Mouse (Mus musculus) cerebellum, adult 11 months (tissue): ENCODE data around the gene Qrich2.
"Not testable (repeated sequence)": the region's sequence is repeated elsewhere in the genome, so short reads cannot be mapped to it uniquely, and the experiment has no call there.

Experiments used
- DNase-seq: peaks from one replicate; pipeline ENCODE4 v3.0.0; 2022

Qrich2 gene

GRCm38 (mm10) chr11:116466141-116466540 is at the start of gene Qrich2:
Gene Qrich2, minus strand, starts transcription at chr11:116466241.
- no peak for DNase-seq

DNA sequence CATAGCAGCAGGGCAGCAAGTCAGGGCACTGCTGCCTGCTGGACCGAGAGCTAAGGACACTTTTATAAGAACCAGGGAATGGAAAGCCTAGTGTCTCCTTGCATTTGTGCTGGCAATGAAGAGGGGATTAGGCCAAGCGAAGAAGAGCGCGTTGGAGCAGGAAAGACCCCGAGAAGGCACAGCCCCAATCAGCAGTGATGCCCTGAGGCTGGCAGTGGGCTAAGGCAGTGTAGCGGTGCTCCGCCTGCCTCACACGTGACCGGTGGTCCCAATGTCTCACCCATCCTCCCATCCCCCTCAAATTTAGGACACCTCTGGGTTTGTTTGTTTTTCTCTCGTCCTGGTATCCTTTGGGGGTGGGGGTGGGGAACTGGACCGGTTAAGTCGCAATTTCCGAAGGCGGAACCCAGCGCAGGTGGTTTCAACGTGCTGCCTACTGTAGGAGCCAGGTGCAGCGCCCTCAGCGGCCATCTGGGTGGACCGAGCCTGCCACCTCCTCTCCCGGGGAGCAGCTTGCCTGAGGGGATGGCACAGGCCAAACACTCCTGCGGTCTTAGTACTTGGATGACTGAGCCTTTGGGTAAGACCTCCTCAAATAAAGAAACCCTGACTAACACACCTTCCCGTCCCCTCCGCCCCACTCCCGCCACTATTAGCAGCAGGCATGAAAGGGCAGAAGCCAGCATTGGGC is 49.4 kb upstream of the Qrich2 start:
- DNase-seq, result peak; percentile 63

DNA sequence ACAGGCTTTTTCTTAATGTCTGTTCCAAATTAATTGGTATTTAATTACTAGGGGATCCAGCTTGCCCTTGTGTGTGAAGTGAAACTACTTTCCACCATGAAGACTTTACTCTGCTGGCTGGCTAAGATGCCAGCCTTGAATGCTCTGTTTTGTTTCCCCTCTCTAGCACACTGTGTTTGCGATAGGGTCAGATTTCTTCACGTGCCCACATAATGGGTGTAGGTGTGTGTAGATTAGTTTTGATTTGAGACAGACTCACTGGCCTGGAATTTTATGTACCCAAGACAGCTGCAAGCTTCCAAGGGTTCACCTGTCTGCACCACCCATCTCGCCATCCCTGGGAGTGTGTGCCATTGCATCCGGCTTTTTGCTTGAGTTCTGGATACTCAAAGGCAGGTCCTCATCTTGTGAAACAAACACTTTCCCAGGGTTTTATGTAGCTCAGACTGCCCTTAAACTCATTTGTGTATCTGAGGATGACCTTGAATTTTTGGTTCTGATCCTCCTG is 47.5 kb upstream of the Qrich2 start:
- no peak for DNase-seq

GRCm38 (mm10) chr11:116512987-116513386 is 46.9 kb upstream of the Qrich2 start:
- no peak for DNase-seq

GRCm38 (mm10) chr11:116512154-116512553 is 46.1 kb upstream of the Qrich2 start:
- no peak for DNase-seq

DNA sequence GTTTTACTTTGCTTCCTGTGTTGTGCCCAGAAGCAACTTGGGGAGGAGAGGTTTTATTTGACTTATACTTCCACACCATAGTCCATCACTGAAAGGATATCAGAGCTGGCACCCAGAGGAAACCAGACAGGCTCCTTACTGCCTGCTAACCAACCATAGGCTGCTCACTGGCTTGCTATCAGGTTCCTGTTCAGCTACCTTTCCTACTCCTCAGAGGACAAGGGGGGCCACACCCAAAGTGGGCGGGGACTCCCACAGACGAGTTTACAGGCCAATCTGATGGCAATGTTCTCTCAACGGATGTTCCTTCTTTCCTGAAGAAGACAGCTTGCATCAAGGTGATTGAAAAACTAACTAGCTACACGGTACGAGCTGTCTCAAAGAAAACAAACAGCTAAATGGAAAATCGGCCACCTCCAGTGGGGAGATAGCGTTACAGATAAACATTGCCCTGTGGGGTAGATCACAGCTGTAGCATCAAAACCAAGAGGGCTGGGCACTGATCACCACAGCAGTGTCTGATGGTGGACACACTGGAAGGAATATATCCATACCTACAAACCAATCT is 45.3 kb upstream of the Qrich2 start:
- DNase-seq, result no peak

GRCm38 (mm10) chr11:116508689-116509088 is 42.6 kb upstream of the Qrich2 start:
- DNase-seq, result no peak

DNA sequence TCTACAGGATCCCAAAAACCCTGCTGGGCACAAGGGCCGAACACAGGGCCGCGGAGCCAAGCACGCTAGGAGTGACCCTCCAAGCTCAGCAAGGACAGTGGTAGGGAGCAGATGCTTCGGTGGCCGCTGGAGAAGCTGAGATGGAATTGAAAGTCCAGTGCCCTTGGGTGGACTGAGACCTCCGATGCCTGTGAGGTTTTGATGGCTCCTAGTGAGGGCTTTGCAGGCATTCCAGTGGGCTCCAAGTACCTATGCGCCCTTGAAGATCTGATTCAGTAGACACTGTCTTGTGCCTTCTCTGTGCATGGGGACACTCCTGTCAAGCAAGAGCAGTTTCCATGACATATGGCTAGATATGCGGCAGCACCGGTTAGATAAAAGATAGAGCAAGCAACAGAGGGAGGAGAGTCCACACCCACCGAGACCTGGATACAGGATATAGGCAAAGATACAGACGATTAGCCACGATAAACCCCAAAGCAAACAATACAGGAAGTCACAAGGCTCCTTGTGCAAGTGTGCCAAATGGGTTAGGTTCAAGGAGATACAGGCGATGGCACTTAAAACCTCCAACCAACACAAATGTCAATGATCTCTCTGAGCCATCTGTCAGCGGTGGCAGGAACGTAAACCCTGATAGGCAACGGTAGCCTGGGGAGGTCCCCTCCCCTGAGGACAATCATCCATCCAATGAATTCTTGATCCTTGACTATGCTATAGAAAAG is 40.3 kb upstream of the Qrich2 start:
- DNase-seq, result no peak

- DNase-seq, result no peak
Measured at GRCm38 (mm10) chr11:116505573-116505972, 39.5 kb upstream of the Qrich2 start.

DNA sequence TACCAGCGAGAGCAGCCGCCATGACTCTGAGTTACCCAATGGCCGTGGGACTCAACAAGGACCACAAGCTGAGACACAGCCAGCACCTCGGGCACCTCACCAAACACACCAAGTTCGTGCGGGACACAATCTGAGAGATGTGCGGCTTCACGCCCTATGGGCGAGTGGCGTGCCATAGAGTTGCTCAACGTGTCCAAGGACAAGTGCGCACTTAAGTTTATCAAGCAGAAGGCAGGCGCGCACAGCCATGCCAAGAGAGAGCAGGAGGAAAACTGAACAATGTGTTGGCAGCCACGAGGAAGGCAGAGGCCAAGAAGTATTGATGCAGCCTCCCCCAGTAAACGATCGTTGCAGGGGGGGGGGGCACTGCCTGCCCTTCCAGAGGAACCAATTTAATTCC is 38.5 kb upstream of the Qrich2 start:
- no peak for DNase-seq

- DNase-seq, result no peak
Measured at GRCm38 (mm10) chr11:116501005-116501746, 35.1 kb upstream of the Qrich2 start.

GRCm38 (mm10) chr11:116499018-116499417 is 33.0 kb upstream of the Qrich2 start:
- no peak for DNase-seq

GRCm38 (mm10) chr11:116498596-116498995 is 32.6 kb upstream of the Qrich2 start:
- no peak for DNase-seq

DNA sequence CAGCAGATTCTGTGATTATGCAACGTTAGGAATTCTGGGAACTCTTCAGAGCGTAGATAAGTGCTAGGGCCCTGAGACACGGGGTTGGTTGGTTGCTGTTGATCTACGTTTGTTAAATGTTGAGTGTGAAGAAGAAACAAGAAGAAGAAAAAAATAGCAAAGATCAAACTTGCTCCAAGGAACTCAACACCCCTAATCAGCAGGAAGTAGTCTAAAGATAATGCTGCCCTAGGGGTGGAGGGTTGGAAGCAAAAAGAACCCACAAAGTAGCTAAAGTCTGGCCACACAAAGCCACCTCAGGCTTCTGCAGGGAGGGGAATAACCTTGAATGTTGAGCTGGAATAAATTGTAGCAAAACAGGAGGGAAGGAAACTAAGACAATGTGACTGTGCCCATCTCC is 31.3 kb upstream of the Qrich2 start:
- no peak for DNase-seq

DNA sequence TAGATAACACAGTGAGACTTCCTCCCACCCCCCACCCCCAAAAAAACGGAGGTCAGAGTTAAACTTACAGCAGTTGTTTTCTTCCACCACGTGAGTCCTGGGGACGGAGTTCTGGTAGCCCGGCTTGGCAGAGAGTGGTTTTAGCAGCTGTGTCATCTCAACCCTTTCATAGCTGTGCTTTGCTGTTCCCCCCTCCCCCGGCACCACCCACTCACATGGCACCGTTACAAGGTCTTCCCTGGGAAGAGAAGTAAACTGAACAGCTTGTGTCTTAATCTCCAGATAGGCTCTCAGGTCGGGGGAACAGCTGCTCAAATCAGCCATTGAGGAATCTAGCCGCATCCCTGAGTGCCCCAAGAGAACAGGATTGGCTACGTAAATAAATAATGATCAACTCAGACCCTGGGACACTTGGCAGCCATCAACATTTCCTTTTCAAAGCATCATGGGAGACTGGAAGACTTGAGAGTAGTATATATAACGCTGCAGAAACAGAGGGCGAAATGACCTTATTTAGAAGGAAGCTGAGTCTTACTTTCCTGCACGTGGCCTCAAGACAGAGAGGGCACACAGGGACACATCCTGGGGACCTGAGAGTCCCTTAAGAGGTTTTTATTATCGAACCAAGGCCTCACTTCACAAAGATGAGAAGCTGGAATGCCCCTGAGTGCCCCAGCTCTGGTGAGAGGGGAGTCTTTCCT is 28.6 kb upstream of the Qrich2 start:
- no peak for DNase-seq

GRCm38 (mm10) chr11:116493795-116494252 is 27.8 kb upstream of the Qrich2 start, which contains the start of gene Prpsap1:
Gene Prpsap1, minus strand, starts transcription at chr11:116494202.
- DNase-seq, result no peak

DNA sequence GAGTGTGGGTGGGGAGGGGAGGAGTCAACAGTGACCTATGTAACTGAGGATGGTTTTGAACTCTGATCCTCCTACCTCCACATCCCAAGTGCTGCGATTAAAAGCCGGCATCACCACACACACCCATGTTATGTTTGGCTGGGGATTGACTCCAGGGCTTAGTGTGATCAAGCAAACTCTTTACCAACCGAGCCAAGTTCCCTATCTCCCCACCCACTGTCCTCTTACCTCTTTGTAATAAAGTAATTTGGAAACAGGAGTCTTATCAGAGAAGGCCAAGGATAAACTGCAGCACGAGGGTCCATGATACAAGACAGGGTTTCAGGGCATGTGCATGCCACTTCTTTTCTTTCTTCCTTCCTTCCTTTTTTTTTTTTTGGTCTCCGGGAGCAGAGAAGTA is 27.1 kb upstream of the Qrich2 start:
- no peak for DNase-seq

DNA sequence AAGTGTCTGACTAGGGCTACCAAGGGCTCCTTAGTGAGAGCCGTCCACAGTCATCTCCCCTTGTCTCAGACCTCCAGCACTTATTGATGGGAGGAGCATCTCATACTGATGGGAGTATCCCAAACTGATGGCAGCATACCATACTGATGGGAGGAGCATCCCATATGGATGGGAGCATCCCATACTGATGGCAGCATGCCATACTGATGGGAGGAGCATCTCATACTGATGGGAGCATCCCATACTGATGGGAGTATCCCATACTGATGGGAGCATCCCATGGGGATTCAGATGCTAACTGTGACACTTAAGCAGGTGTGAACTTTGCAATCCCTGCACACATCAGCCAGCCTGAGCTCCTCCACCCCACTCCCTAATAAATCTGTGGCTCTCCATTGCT is 26.5 kb upstream of the Qrich2 start:
- DNase-seq, result not testable (repeated sequence)

GRCm38 (mm10) chr11:116491338-116491737 is 25.3 kb upstream of the Qrich2 start:
- no peak for DNase-seq

GRCm38 (mm10) chr11:116490232-116491107 is 24.4 kb upstream of the Qrich2 start:
- DNase-seq, result peak; percentile 81

DNA sequence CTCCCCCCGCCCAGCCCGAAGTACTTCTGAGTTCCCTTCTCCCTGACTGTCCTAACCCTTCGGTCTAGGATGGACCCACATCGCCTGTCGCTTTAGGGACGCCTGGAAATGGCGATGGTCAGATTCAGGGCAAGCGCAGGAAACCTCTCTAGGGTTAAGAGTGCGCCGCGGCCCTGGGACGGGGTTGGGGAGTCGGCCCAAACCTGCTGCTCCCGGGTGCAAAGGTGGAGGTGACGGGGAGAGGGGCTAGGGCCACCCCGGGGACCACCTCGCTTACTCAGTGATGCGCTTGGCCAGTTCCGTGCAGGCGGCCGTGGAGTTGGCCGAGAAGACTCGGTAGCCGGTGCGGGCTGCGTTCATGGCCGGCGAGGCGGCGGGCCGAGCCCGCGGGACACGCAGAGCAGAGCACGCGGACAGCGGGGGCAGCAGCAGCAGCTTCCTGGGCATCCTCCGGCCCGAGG is 23.8 kb upstream of the Qrich2 start:
- no peak for DNase-seq
